Mouse (Mus musculus): ENCODE results near the gene Yrdc. TPM values are rescaled to one million over a fixed set of nuclear protein-coding genes. Genes with fewer than 3 reads are reported as not detected.

Gene Yrdc
- total RNA-seq, 2 experiments from 2014 or later = 10.4 to 11.9 TPM

Other genes starting within 250 kb of the Yrdc start
- not detected for gene 3100002H09Rik, start 239.9 kb upstream of the Yrdc start, total RNA-seq (2021)
- gene Pou3f1, start 193.9 kb upstream of the Yrdc start, total RNA-seq (2021) = under 1 TPM; 0.31 to 0.39 TPM
- 10 to 100 TPM; 18.4 to 22.7 TPM for gene Utp11, start 157.1 kb upstream of the Yrdc start, total RNA-seq (2021)
- gene Fhl3, start 150.0 kb upstream of the Yrdc start, total RNA-seq (2021) = 100 to 1,000 TPM; 271 to 315 TPM
- gene Sf3a3, start 135.9 kb upstream of the Yrdc start, total RNA-seq (2021) = 10 to 100 TPM; 12.7 to 13.9 TPM
- gene Inpp5b, start 108.8 kb upstream of the Yrdc start, total RNA-seq (2021) = 1 to 10 TPM; 7.4 to 8.1 TPM
- 10 to 100 TPM; 11.1 to 12.1 TPM for gene Mtf1, start 48.6 kb upstream of the Yrdc start, total RNA-seq (2021)
- gene 1110065P20Rik, start 517 bp downstream of the Yrdc start, total RNA-seq (2021) = 10 to 100 TPM; 19.7 to 23.0 TPM
- under 1 TPM; 0.23 to 0.52 TPM for gene Maneal, start 11.5 kb downstream of the Yrdc start, total RNA-seq (2021)
- not detected for gene Epha10, start 30.2 kb downstream of the Yrdc start, total RNA-seq (2021)
- gene 9930104L06Rik, start 86.4 kb downstream of the Yrdc start, total RNA-seq (2021) = 1 to 10 TPM; 6.2 to 6.5 TPM
- under 1 TPM in 1 of 2 experiments, not detected in 1; 0.62 TPM for gene Cdca8, start 88.6 kb downstream of the Yrdc start, total RNA-seq (2021)
- under 1 TPM; 0.23 to 0.59 TPM for gene Rspo1, start 135.8 kb downstream of the Yrdc start, total RNA-seq (2021)
- 10 to 100 TPM; 30.8 to 31.1 TPM for gene Gnl2, start 165.9 kb downstream of the Yrdc start, total RNA-seq (2021)
- gene Dnali1, start 215.0 kb downstream of the Yrdc start, total RNA-seq (2021) = not detected
- 1 to 10 TPM; 4.8 TPM for gene Snip1, start 216.0 kb downstream of the Yrdc start, total RNA-seq (2021)
- 10 to 100 TPM; 11.6 TPM for gene Meaf6, start 234.5 kb downstream of the Yrdc start, total RNA-seq (2021)